Mouse (Mus musculus) MEL (cell line): Measurements from ENCODE around the gene Tbc1d20. TPM values are rescaled to one million over a fixed set of nuclear protein-coding genes. Genes with fewer than 3 reads are reported as not detected.

ENCODE experiments used
- DNase-seq: peaks from one replicate; pipeline ENCODE4 v3.0.0; 2011; ENCODE audit warnings: low read depth, low spot score
- H3K27ac ChIP-seq: 2 replicates; pipeline ENCODE4 v1.5.1; 2012; ENCODE audit warnings: low read depth, mild to moderate bottlenecking, control low read depth, low read length, moderate library complexity; ENCODE audit not compliant: control insufficient read depth
- H3K27me3 ChIP-seq, 2 experiments: fragments of 150-350 bp in 1 of 2; sonication (generic) in 1 of 2; 2 replicates each; pipeline ENCODE4 v1.6.1; 2012; ENCODE audit warnings: low read length in 2 of 2, mild to moderate bottlenecking in 2 of 2, improper control_type of control experiment in 1 of 2, moderate library complexity in 1 of 2; ENCODE audit not compliant: insufficient read depth in 2 of 2, control insufficient read depth in 1 of 2
- H3K36me3 ChIP-seq, 2 experiments: 2 replicates each; pipeline ENCODE4 v1.6.1; 2012 to 2014; ENCODE audit warnings: low read length in 2 of 2, improper control_type of control experiment in 1 of 2, inconsistent platforms in 1 of 2, mild to moderate bottlenecking in 1 of 2; ENCODE audit not compliant: insufficient read depth in 2 of 2, control insufficient read depth in 1 of 2
- H3K4me1 ChIP-seq, 2 experiments: fragments of 150-350 bp in 1 of 2; sonication (generic) in 1 of 2; 2 replicates each; pipeline ENCODE4 v1.6.1; 2012; ENCODE audit warnings: low read length in 2 of 2, improper control_type of control experiment in 1 of 2, mild to moderate bottlenecking in 1 of 2; ENCODE audit not compliant: insufficient read depth in 2 of 2, control insufficient read depth in 1 of 2
- H3K4me3 ChIP-seq, 2 experiments: fragments of 150-350 bp in 1 of 2; sonication (generic) in 1 of 2; 2 replicates each; pipeline ENCODE4 v1.5.1; 2012; ENCODE audit warnings: low read depth in 2 of 2, low read length in 2 of 2, mild to moderate bottlenecking in 2 of 2, moderate library complexity in 2 of 2, control low read depth in 1 of 2, improper control_type of control experiment in 1 of 2; ENCODE audit not compliant: control insufficient read depth in 1 of 2, insufficient read depth in 1 of 2
- H3K79me2 ChIP-seq: 2 replicates; pipeline ENCODE4 v1.6.1; 2012; ENCODE audit warnings: mild to moderate bottlenecking, low read length, moderate library complexity; ENCODE audit not compliant: control insufficient read depth, poor library complexity, insufficient read depth
- H3K9ac ChIP-seq: 2 replicates; pipeline ENCODE4 v1.6.1; 2012; ENCODE audit warnings: low read depth, mild to moderate bottlenecking, control low read depth, low read length, moderate library complexity; ENCODE audit not compliant: control insufficient read depth, poor library complexity, severe bottlenecking
- H3K9me3 ChIP-seq: fragments of 150-350 bp; sonication (generic); replicated peaks from 2 replicates; pipeline ENCODE4 v1.6.1; 2012; ENCODE audit warnings: mild to moderate bottlenecking, low read length, improper control_type of control experiment, moderate library complexity; ENCODE audit not compliant: insufficient read depth
- CHD2 ChIP-seq: IDR thresholded peaks from 2 replicates; pipeline ENCODE4 v1.6.1; 2011; ENCODE audit warnings: low read length, improper control_type of control experiment
- ELF1 ChIP-seq: IDR thresholded peaks from 2 replicates; pipeline ENCODE4 v1.6.1; 2014; ENCODE audit warnings: low read depth, mild to moderate bottlenecking, inconsistent platforms, low read length, improper control_type of control experiment, moderate library complexity
- EP300 ChIP-seq, 2 experiments: IDR thresholded peaks; 2 replicates each; pipeline ENCODE4 v1.6.1; 2011; ENCODE audit warnings: improper control_type of control experiment in 2 of 2, low read length in 2 of 2, low read depth in 1 of 2, mild to moderate bottlenecking in 1 of 2
- ETS1 ChIP-seq: IDR thresholded peaks from 2 replicates; pipeline ENCODE4 v1.6.1; 2012; ENCODE audit warnings: low read depth, mild to moderate bottlenecking, inconsistent platforms, low read length, improper control_type of control experiment, moderate library complexity
- KAT2A ChIP-seq: conservative IDR thresholded peaks from 2 replicates; pipeline ENCODE4 v1.6.1; 2012; ENCODE audit warnings: low read depth, low read length, improper control_type of control experiment, inconsistent platforms
- MAZ ChIP-seq: IDR thresholded peaks from 2 replicates; pipeline ENCODE4 v1.6.1; 2012; ENCODE audit warnings: low read depth, mild to moderate bottlenecking, inconsistent platforms, low read length, improper control_type of control experiment
- MEF2A ChIP-seq: IDR thresholded peaks from 2 replicates; pipeline ENCODE4 v1.6.1; 2014; ENCODE audit warnings: low read depth, mild to moderate bottlenecking, inconsistent platforms, low read length, improper control_type of control experiment; ENCODE audit not compliant: poor library complexity, insufficient replicate concordance, severe bottlenecking; ENCODE audit errors: extremely low read depth
- NELFE ChIP-seq: IDR thresholded peaks from 2 replicates; pipeline ENCODE4 v1.6.1; 2011; ENCODE audit warnings: low read depth, low read length, improper control_type of control experiment
- POLR2AphosphoS5 ChIP-seq: IDR thresholded peaks from 2 replicates; pipeline ENCODE4 v1.6.1; 2012; ENCODE audit warnings: low read depth, borderline replicate concordance, mild to moderate bottlenecking, inconsistent platforms, low read length, moderate library complexity, mixed read lengths
- TAL1 ChIP-seq: IDR thresholded peaks from 2 replicates; pipeline ENCODE4 v1.6.1; 2012; ENCODE audit warnings: mild to moderate bottlenecking, inconsistent platforms, low read length, moderate library complexity, mixed read lengths
- USF2 ChIP-seq, 2 experiments: IDR thresholded peaks; 2 replicates each; pipeline ENCODE4 v1.6.1; 2011 to 2012; ENCODE audit warnings: improper control_type of control experiment in 2 of 2, low read length in 2 of 2, borderline replicate concordance in 1 of 2, inconsistent platforms in 1 of 2, low read depth in 1 of 2, mild to moderate bottlenecking in 1 of 2; ENCODE audit not compliant: insufficient read depth in 1 of 2
- ZKSCAN1 ChIP-seq: IDR thresholded peaks from 2 replicates; pipeline ENCODE4 v1.6.1; 2012; ENCODE audit warnings: low read depth, mild to moderate bottlenecking, inconsistent platforms, low read length, improper control_type of control experiment, moderate library complexity
- ZMIZ1 ChIP-seq: IDR thresholded peaks from 2 replicates; pipeline ENCODE4 v1.6.1; 2012; ENCODE audit warnings: low read depth, mild to moderate bottlenecking, inconsistent platforms, low read length, improper control_type of control experiment, moderate library complexity
- ZNF384 ChIP-seq: IDR thresholded peaks from 2 replicates; pipeline ENCODE4 v1.6.1; 2012; ENCODE audit warnings: low read depth, mild to moderate bottlenecking, inconsistent platforms, low read length, improper control_type of control experiment
- polyA plus RNA-seq, 2 experiments: library from polyadenylated mRNA; stranded (reverse) in 1 of 2; unstranded in 1 of 2; fragments of >175 nt in 1 of 2; fragments of >200 nt in 1 of 2; gene quantifications; 2 replicates each; pipeline versions ENCODE4 v1.2.1 to v1.2.4; 2012; ENCODE audit warnings: low replicate concordance in 2 of 2, low read depth in 1 of 2; ENCODE audit not compliant: insufficient read length in 2 of 2, insufficient read depth in 1 of 2, missing spikeins in 1 of 2
- total RNA-seq: library from RNA; depleted of rRNA; stranded (reverse); fragments of 300-350 nt; gene quantifications from 2 replicates; pipeline ENCODE4 v1.2.3, GENCODE M21; 2012

Tbc1d20 gene
- total and polyA plus RNA-seq, 3 experiments, result 19.6 to 31.4 TPM; not detected in 1

DNA sequence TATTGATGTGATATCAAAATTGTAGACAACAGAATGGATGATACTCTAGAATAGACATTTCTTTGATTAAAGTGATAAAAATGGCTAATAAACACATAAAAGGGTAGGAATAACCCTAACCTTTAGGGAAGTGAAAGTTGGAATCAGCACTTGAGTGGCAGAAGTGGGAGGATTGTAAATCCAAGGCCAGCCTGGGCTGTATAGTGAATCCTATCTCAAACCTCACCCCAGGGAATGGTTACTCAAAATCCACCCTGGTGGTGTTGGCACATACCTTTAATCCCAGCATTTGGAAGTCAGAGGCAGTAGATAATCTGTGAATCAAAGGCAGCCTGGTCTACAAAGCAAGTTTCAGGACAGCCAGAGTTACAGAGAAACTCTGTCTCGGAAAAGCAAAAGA, 46.4 kb upstream of the Tbc1d20 start:
- Histone ChIP-seq H3K9ac (no peak overlapping the region), H3K4me1 (no peaks in the 10 kb centered on the region), H3K9me3 (no peaks in the 10 kb centered on the region), H3K27me3 (no peaks in the 10 kb centered on the region)
- TF ChIP-seq EP300 (IDR thresholded peaks at IDR 0.05; ENCODE audit: low read depth in 1 of 2, low read length in 2 of 2), result no peak
- no peak for TF ChIP-seq ELF1
- no peak for TF ChIP-seq USF2 (IDR thresholded peaks at IDR 0.05; ENCODE audit: borderline replicate concordance in 1 of 2, insufficient read depth in 1 of 2, low read depth in 1 of 2, low read length in 2 of 2)
- TF ChIP-seq CHD2, result no peak
- TF ChIP-seq ZKSCAN1, result no peak
- no peak for TF ChIP-seq MEF2A
- no peak for TF ChIP-seq POLR2AphosphoS5
- TF ChIP-seq ZMIZ1, result no peak
- TF ChIP-seq TAL1, result no peak
- TF ChIP-seq, all 39 proteins: peak for 0
- Histone ChIP-seq H3K36me3 (peaks cover 13 to 22% of the 10 kb centered on the region in 2 experiments), H3K4me3 (no peak overlapping the region), H3K27ac (no peak overlapping the region), H3K79me2 (peaks cover 54% of the 10 kb centered on the region)
- DNase-seq, result no peak

DNA sequence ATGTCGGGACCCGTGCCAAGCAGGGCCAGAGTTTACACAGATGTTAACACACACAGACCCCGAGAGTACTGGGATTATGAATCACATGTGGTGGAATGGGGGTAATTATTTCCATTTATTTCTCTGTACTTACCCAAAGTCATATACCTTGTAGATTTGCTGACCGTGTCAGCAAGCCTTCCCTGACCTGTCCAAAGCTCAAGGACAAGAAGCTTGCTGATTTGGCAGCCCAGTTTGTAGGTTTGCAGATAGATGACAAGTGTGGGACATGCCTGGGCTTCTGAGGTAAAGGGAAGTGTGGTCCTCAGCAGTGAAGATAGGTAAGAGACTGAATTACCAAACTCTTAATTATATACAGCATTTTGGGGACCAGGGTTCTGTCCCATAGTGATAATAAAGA, 43.1 kb upstream of the Tbc1d20 start:
- Histone ChIP-seq H3K4me1 (no peaks in the 10 kb centered on the region), H3K79me2 (peaks cover 29% of the 10 kb centered on the region), H3K9me3 (no peaks in the 10 kb centered on the region), H3K4me3 (no peak overlapping the region), H3K27me3 (no peaks in the 10 kb centered on the region), H3K27ac (no peak overlapping the region), H3K36me3 (peaks cover 9 to 48% of the 10 kb centered on the region in 2 experiments), H3K9ac (no peak overlapping the region)
- DNase-seq, result no peak
- TF ChIP-seq USF2 (IDR thresholded peaks at IDR 0.05; ENCODE audit: borderline replicate concordance in 1 of 2, insufficient read depth in 1 of 2, low read depth in 1 of 2, low read length in 2 of 2), result no peak
- no peak for TF ChIP-seq MEF2A
- TF ChIP-seq ETS1, result no peak
- no peak for TF ChIP-seq TAL1
- TF ChIP-seq MAZ, result no peak
- no peak for TF ChIP-seq ZMIZ1
- no peak for TF ChIP-seq NELFE
- TF ChIP-seq KAT2A, result no peak
- TF ChIP-seq ZNF384, result no peak
